Mouse (Mus musculus) liver, embryonic 16.5 days (tissue): ENCODE results near the gene Kdm7a. TPM values are rescaled to one million over a fixed set of nuclear protein-coding genes. Genes with fewer than 3 reads are reported as not detected.
A peak's percentile ranks its signal among the peaks of the same experiment; 100 is the strongest.

Experiments used
- ATAC-seq: fragments of 200-750 bp; cut with Nextera tagmentation; 2 replicates; pipeline ENCODE4 v1.8.0; 2017; ENCODE audit warnings: low read depth, mild to moderate bottlenecking, moderate number of reproducible peaks, moderate library complexity
- H3K27ac ChIP-seq: fragments of 300-500 bp; sonication (generic); 2 replicates; pipeline ENCODE4 v1.5.1; 2014; ENCODE audit warnings: mild to moderate bottlenecking, low read length
- H3K27me3 ChIP-seq: fragments of 300-500 bp; sonication (generic); 2 replicates; pipeline ENCODE4 v1.6.1; 2014; ENCODE audit warnings: low read depth, low read length, mixed read lengths; ENCODE audit not compliant: control insufficient read depth, insufficient read depth
- H3K36me3 ChIP-seq: fragments of 300-500 bp; sonication (generic); 2 replicates; pipeline ENCODE4 v1.6.1; 2014; ENCODE audit warnings: mild to moderate bottlenecking; ENCODE audit not compliant: control insufficient read depth, insufficient read depth
- H3K4me1 ChIP-seq: fragments of 300-500 bp; sonication (generic); 2 replicates; pipeline ENCODE4 v1.6.1; 2014; ENCODE audit warnings: low read depth, low read length, mixed read lengths; ENCODE audit not compliant: control insufficient read depth
- H3K4me2 ChIP-seq: fragments of 300-500 bp; sonication (generic); 2 replicates; pipeline ENCODE4 v1.6.1; 2014; ENCODE audit warnings: low read depth, low read length, mixed read lengths
- H3K4me3 ChIP-seq: fragments of 300-500 bp; sonication (generic); 2 replicates; pipeline ENCODE4 v1.5.1; 2014; ENCODE audit warnings: low read depth, mild to moderate bottlenecking, low read length
- H3K9ac ChIP-seq: fragments of 300-500 bp; sonication (generic); 2 replicates; pipeline ENCODE4 v1.6.1; 2014; ENCODE audit warnings: low read depth, low read length
- H3K9me3 ChIP-seq: fragments of 300-500 bp; sonication (generic); replicated peaks from 2 replicates; pipeline ENCODE4 v1.6.1; 2016; ENCODE audit warnings: low read length; ENCODE audit not compliant: control insufficient read depth
- WGBS: fragments of 180-500 bp; shearing (Covaris S2); extraction: QIAGEN DNeasy Blood & Tissue Kit; methylation state at CpG from one replicate; pipeline ENCODE4 v1.1.7; 2014; ENCODE audit not compliant: insufficient replicate concordance; 5-methylcytosine and 5-hydroxymethylcytosine counted together
- polyA plus RNA-seq: library from polyadenylated mRNA; unstranded; fragments of >200 nt; fragmentation: Nextera tagmentation; extraction: Ambion mirVana; gene quantifications from 2 replicates; pipeline ENCODE4 v1.2.1, GENCODE M21; 2015

Kdm7a gene
- polyA plus RNA-seq = 12.5 and 13.0 TPM in 2 replicates

DNA sequence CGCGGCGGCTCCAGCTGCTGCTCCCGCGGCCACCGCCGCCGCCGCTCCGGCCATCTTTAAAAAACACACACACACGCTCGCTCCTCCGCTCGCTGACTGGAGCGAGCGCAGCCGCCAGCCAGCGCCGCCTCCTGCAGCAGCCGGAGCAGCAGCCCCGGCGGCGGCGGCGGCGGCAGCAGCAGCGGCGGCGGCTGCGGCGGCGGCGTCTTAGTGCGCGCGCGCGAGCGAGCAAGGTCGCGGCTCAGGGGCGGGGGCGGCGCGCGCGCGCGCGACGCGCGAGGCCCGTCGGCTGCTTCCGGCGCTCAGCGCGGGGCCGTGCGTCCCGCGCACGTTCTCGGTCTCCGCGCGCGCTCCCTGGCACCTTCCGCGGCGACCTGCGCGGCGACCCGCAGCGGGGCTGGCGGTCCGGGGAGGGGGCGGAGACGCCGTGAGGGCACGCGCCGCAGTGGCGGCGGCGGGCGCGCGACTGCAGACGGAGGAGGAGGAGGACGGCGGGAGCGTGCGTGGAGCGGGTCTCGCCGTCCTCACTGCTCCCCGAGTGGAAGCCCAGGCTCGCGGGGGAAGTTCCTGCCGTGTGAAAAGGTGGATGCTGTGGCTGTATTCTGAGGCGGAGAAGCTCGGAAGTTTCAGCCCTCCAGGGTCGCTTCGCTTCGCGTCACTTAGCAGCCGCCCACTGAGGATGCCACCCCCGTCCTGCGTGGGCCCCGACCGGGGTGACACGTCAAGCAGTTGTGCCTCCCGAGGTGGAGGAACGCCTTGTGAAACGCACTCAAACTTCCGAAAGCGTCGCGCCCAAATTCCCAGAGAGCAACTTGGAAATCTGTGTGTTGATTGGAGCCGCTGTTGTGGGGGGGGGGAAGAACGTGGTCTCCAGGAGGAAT, at the start of gene Kdm7a:
Gene Kdm7a (minus strand): TSS at position 209 of the 881 bp plus-strand sequence.
- Histone ChIP-seq H3K27ac (peak within 1 kb of the TSS; percentile 99), H3K9ac (peak within 1 kb of the TSS; percentile 100), H3K4me2 (peak within 1 kb of the TSS; percentile 98), H3K4me3 (peak within 1 kb of the TSS; percentile 98), H3K9me3 (no peaks in the 10 kb centered on the region), H3K27me3 (no peaks in the 10 kb centered on the region; the same call in 1 of the 2 replicates), H3K36me3 (no peaks in the 10 kb centered on the region), H3K4me1 (peaks cover 18% of the 10 kb centered on the region)
- ATAC-seq = peak; percentile 76
- WGBS = under 1% methylated on average over 76 of the region's 124 CpGs

DNA sequence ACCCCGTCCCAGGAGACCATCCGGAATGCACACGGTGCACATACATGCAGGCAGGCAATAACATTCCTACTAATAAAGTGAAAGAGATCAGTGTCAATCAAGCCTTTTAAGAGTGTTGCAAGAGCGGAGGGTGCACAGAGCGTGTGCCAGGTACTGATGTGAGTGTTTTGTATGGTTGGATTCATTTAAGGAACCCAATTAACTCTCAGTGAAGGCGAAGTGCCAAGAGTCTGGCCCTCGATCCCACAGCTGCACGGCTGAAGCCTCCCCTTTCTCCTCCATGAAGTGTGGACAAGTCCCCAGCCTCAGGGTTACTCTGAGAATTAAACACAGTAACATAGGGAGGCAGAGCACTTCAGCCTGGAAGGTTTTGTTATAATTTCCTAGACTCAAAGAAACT, 48.7 kb upstream of the Kdm7a start:
- Histone ChIP-seq H3K27me3 (peaks cover 30% of the 10 kb centered on the region), H3K9ac (no peak overlapping the region), H3K4me1 (no peaks in the 10 kb centered on the region; the same call in 1 of the 2 replicates), H3K4me3 (no peak overlapping the region), H3K9me3 (no peaks in the 10 kb centered on the region), H3K4me2 (no peak overlapping the region), H3K36me3 (no peaks in the 10 kb centered on the region), H3K27ac (no peak overlapping the region)
- ATAC-seq = no peak
- WGBS = 64% methylated on average over 8 of the region's 8 CpGs

DNA sequence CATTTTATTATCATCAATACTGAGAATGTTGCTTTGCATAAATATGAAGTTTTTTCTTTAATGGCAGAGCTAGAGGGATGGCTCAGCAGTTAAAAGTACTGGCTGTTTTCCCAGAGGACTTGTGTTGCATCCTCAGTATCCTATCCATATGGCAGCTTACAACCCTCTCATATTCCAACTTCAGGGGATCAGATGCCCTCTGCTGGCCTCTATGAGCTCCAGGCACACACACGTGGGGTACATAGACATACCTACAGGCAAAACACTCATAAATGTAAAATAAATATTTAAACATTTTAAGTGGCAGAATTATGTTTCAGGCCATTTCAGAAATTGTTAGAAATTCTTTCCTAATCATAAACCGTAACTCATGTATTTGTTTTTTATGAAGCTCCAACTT, 43.5 kb upstream of the Kdm7a start:
- H3K4me2 ChIP-seq = no peak overlapping the region
- no peak overlapping the region for H3K27ac ChIP-seq
- peaks cover 3% of the 10 kb centered on the region for H3K27me3 ChIP-seq
- no peaks in the 10 kb centered on the region for H3K4me1 ChIP-seq
- no peak overlapping the region for H3K4me3 ChIP-seq
- no peak for ATAC-seq
- no peak overlapping the region for H3K9ac ChIP-seq
- H3K36me3 ChIP-seq = no peaks in the 10 kb centered on the region
- H3K9me3 ChIP-seq = no peaks in the 10 kb centered on the region
- 72% methylated on average over 2 of the region's 2 CpGs for WGBS

DNA sequence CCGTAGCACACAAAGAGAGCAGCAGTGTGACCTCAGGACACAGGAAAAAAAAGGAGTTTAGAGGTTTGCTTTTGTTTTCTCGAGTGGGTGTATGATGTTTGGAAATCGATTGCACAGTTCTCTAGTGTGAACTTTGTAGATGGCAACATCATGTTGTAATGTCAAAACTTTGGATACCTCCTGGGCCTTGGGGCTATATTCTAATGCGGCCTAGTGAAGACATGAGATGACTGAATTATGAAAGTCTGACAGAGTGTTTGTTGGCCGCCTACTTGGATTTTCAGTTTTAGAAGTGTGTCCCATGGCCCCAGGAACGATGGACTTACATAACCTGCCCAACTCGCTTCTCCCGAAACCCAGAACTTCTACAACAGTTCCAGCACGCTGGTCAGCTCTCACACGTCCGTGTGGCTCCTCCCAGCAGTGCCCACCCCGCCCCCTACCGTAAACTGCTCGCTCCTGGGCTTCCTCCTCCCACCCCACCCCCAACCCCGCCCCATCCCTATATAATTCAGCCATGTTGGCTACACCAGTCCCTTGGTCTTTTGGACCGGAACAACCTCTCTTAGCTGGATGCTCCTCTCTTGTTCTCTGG, 42.7 kb upstream of the Kdm7a start:
- no peak overlapping the region for H3K4me2 ChIP-seq
- no peak overlapping the region for H3K9ac ChIP-seq
- no peak overlapping the region for H3K27ac ChIP-seq
- no peaks in the 10 kb centered on the region for H3K36me3 ChIP-seq
- no peak for ATAC-seq
- H3K4me1 ChIP-seq = no peaks in the 10 kb centered on the region
- no peak overlapping the region for H3K4me3 ChIP-seq
- H3K9me3 ChIP-seq = no peaks in the 10 kb centered on the region
- WGBS = 39% methylated on average over 16 of the region's 16 CpGs
- 0 out of 2 replicates have a peak, but pooled peaks cover 2% of the 10 kb centered on the region for H3K27me3 ChIP-seq

DNA sequence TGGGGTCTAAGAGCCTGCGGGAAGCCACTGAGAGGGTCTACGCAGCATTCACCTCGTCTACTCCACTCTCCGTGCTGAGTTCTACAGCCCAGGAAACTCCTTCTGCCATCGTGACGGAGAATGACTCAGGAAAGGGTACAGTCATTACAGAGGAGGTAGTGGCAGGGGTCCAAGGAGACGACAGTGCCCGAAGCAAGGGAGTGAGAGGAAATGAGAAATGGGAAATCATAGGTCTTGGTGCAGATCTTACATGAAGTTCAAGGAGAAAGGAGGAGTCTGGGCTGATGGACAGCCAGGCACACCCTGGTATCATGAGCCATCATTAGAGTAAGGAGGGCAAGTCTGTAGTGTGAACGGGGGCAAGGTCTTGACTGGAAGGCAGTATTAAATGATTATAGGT, 37.5 kb upstream of the Kdm7a start:
- Histone ChIP-seq H3K27ac (no peak overlapping the region), H3K4me1 (peaks cover 10% of the 10 kb centered on the region), H3K36me3 (no peaks in the 10 kb centered on the region), H3K9ac (no peak overlapping the region), H3K4me2 (no peak overlapping the region), H3K9me3 (no peaks in the 10 kb centered on the region), H3K4me3 (no peak overlapping the region), H3K27me3 (0 out of 2 replicates have a peak, but pooled peaks cover 2% of the 10 kb centered on the region)
- WGBS = 61% methylated on average over 9 of the region's 9 CpGs
- ATAC-seq = no peak

DNA sequence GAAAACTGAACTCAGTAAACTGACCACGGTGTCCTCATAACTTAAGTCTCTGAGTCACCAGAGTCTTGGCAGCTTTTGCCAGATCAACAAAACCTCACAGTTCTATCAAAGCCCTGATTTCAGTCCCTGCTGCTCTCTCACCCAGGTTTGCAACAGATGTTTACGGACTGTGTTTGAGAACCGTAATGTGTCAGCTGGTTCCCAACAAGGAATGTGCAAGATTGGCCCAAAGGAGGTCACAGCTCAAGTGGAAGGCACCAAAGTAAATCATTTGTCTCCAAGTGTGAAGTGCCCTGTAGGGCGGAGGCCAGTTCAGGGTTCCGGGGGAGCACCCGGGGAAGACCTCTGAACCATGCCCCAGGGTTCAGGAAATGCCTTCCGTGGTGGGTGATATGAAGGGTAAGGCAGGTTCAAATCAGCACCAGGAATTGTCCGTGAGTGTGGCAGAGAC, 36.9 kb upstream of the Kdm7a start:
- no peaks in the 10 kb centered on the region for H3K9me3 ChIP-seq
- no peak overlapping the region for H3K27ac ChIP-seq
- H3K9ac ChIP-seq = no peak overlapping the region

DNA sequence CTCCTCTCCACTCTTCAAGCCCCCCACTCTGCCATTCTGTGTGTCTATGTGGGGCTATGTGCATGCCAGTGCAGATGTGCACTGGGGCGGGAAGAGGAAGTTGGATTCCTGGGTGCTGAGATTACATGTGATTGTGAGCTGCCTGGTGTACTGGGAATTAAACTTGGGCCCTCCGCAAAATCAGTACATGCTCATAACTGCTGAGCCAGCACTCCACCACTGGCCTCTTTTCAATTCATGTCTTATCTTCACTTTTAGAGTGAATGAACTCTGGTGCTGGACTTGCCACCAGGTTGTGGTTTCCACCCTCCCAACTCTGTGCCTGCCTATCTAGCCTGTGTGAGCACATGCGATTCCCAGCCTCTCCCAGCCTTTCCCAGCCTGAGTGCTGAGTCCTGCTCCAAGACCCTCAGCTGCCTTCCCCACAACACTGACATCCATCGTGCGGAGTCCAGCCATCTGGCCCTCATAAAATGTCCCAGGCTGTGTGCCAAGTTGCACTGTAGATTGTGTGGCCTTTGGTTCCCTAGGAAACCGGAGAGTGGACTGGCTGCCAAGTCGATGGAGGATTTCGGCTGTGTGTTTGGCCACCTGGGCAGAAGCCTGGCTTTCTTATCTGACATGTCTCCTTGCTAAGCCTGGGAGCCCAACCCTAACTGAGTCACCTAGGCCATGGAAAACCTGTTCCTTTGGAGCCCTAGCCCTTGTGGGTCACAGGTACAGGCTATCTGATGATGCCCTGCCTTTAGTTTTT, 36.3 kb upstream of the Kdm7a start:
- no peak overlapping the region for H3K9ac ChIP-seq
- no peaks in the 10 kb centered on the region for H3K9me3 ChIP-seq
- H3K27ac ChIP-seq = 0 out of 2 replicates have a peak overlapping the region, but pooled peaks have one; percentile 5
- no peaks in the 10 kb centered on the region for H3K36me3 ChIP-seq
- 0 out of 2 replicates have a peak, but pooled peaks cover 2% of the 10 kb centered on the region for H3K27me3 ChIP-seq
- WGBS = 57% methylated on average over 8 of the region's 8 CpGs
- no peak overlapping the region for H3K4me3 ChIP-seq
- peak; percentile 67; the same call in 1 of the 2 replicates for ATAC-seq
- H3K4me1 ChIP-seq = peaks cover 10% of the 10 kb centered on the region
- no peak overlapping the region for H3K4me2 ChIP-seq

More for the DNA sequence above, 36.9 kb upstream of the Kdm7a start:
- H3K36me3 ChIP-seq = no peaks in the 10 kb centered on the region
- peaks cover 10% of the 10 kb centered on the region for H3K4me1 ChIP-seq
- H3K4me2 ChIP-seq = no peak overlapping the region
- ATAC-seq = peak; percentile 32; the same call in 1 of the 2 replicates
- 58% methylated on average over 8 of the region's 8 CpGs for WGBS
- no peak overlapping the region for H3K4me3 ChIP-seq
- 0 out of 2 replicates have a peak, but pooled peaks cover 2% of the 10 kb centered on the region for H3K27me3 ChIP-seq

DNA sequence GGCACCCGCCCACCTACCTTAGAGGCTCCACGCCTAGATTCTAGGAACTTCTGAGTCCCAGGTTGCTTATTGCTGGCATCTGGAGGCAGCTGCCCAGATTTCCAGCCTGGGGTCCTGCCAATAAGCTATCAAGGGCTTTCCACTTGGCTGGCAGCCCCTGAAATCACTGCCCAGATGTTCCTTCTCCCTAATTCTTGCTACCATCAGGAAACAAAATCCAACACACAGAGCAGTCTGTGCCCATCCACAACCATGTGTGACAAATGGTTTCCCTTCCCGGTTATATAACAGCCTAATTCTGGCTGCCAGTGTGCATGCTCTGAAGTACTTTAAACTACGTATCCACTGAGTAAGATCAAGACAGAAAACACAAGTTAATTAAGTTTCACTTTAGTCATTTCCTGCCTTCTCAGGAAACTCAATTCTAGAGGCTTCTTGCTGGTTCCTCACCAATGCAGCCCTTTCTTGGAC, 34.9 kb upstream of the Kdm7a start:
- 66% methylated on average over 4 of the region's 4 CpGs for WGBS
- H3K9ac ChIP-seq = no peak overlapping the region
- no peak for ATAC-seq

More for the DNA sequence above, 34.9 kb upstream of the Kdm7a start:
- H3K27me3 ChIP-seq = 0 out of 2 replicates have a peak, but pooled peaks cover 2% of the 10 kb centered on the region
- H3K4me1 ChIP-seq = peaks cover 10% of the 10 kb centered on the region
- no peak overlapping the region for H3K4me3 ChIP-seq
- no peak overlapping the region for H3K27ac ChIP-seq
- no peaks in the 10 kb centered on the region for H3K36me3 ChIP-seq
- H3K4me2 ChIP-seq = no peak overlapping the region
- H3K9me3 ChIP-seq = no peaks in the 10 kb centered on the region
